Mouse (Mus musculus) midbrain, embryonic 14.5 days (tissue): ENCODE measurements around the gene Syt8. TPM values are rescaled to one million over a fixed set of nuclear protein-coding genes. Genes with fewer than 3 reads are reported as not detected.

Experiments used
- ATAC-seq: fragments of 200-750 bp; cut with Nextera tagmentation; 2 replicates; pipeline ENCODE4 v1.8.0; 2017; ENCODE audit warnings: moderate number of reproducible peaks, moderate library complexity; ENCODE audit not compliant: low FRiP score, low TSS enrichment
- DNase-seq: peaks from one replicate; pipeline ENCODE4 v3.0.0-alpha.2; 2015
- H3K27ac ChIP-seq: fragments of 300-500 bp; sonication (generic); replicated peaks from 2 replicates; pipeline ENCODE4 v1.5.1; 2014; ENCODE audit warnings: mild to moderate bottlenecking, low read depth, low read length, moderate library complexity
- H3K27me3 ChIP-seq: fragments of 300-500 bp; sonication (generic); 2 replicates; pipeline ENCODE4 v1.6.1; 2014; ENCODE audit warnings: low read length, control low read depth, mixed read lengths; ENCODE audit not compliant: control insufficient read depth, insufficient read depth
- H3K36me3 ChIP-seq: fragments of 300-500 bp; sonication (generic); 2 replicates; pipeline ENCODE4 v1.6.1; 2014; ENCODE audit warnings: low read length, control low read depth; ENCODE audit not compliant: control insufficient read depth, insufficient read depth
- H3K4me1 ChIP-seq: fragments of 300-500 bp; sonication (generic); 2 replicates; pipeline ENCODE4 v1.6.1; 2014; ENCODE audit warnings: mild to moderate bottlenecking, antibody characterized with exemption, low read length, control low read depth; ENCODE audit not compliant: control insufficient read depth, insufficient read depth
- H3K4me2 ChIP-seq: fragments of 300-500 bp; sonication (generic); 2 replicates; pipeline ENCODE4 v1.6.1; 2014; ENCODE audit warnings: mild to moderate bottlenecking, low read length, moderate library complexity
- H3K4me3 ChIP-seq: fragments of 300-500 bp; sonication (generic); replicated peaks from 2 replicates; pipeline ENCODE4 v1.5.1; 2014; ENCODE audit warnings: low read depth, low read length
- H3K9ac ChIP-seq: fragments of 300-500 bp; sonication (generic); replicated peaks from 2 replicates; pipeline ENCODE4 v1.6.1; 2014; ENCODE audit warnings: mild to moderate bottlenecking, low read length, moderate library complexity
- H3K9me3 ChIP-seq: fragments of 300-500 bp; sonication (generic); 2 replicates; pipeline ENCODE4 v1.6.1; 2016; ENCODE audit warnings: low read length, control low read depth, mixed read lengths; ENCODE audit not compliant: control insufficient read depth
- WGBS: fragments of 180-500 bp; shearing (Covaris S2); extraction: QIAGEN DNeasy Blood & Tissue Kit; methylation state at CpG from one replicate; pipeline ENCODE4 v1.1.7; 2014; 5-methylcytosine and 5-hydroxymethylcytosine counted together
- polyA plus RNA-seq: library from polyadenylated mRNA; unstranded; fragments of >200 nt; fragmentation: Nextera tagmentation; extraction: Ambion mirVana; gene quantifications from 2 replicates; pipeline ENCODE4 v1.2.1, GENCODE M21; 2014

Syt8 gene
- polyA plus RNA-seq, 1 experiment from 2014 or later, result not detected

DNA sequence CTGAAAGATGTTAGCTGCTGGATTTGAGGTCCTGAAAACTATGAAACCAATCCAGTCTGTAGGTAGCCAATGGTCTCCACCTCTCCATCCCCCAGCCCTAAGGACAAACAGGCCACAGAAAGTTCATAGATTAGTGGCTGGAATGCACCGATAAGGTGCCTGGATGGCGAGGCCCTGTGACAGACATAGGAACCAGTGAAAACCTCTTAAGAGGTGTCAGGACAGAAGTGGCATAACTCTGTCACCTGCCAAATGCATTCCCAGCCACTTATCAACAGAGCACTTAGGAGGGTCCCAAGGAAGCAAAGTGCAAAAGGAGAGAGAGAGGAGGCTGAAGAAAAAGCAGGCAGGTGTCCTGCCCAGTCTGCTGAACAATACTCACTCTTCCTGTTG lies 24.6 kb downstream of the Syt8 start:
- Histone ChIP-seq H3K27me3 (no peaks in the 10 kb centered on the region), H3K36me3 (no peaks in the 10 kb centered on the region), H3K4me2 (no peak overlapping the region), H3K9me3 (no peaks in the 10 kb centered on the region), H3K4me1 (peaks cover 10% of the 10 kb centered on the region; the same call in 1 of the 2 replicates), H3K27ac (no peak overlapping the region), H3K9ac (no peak overlapping the region), H3K4me3 (no peak overlapping the region)
- DNase-seq, result no peak
- WGBS, result 97% methylated on average over 2 of the region's 2 CpGs
- no peak for ATAC-seq

DNA sequence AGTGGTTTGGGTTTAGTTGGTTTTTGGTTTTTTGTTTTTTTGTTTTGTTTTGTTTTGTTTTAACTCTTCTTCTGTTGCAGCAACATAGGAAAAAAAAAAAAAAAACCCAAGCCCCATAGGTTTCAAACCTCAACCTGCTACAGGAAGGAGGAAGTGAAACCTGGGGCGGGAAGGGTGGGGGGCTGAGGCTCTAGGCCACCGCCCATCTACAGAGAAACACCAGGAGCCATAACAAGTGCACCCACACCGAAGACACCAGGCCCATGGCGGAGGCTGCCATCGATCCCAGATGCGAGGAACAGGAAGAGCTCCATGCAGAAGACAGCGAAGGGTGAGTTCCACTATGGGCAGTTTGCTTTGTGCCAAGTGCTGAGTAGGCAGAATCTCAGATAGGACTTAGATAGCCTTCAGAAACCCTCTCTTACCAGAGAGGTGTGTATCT lies 26.0 kb downstream of the Syt8 start, which contains the start of gene Lsp1:
Lsp1 (plus strand) TSS at position 174 of the 442 bp plus-strand sequence.
- H3K9me3 ChIP-seq, result no peaks in the 10 kb centered on the region
- H3K4me2 ChIP-seq, result no peak within 1 kb of the TSS
- WGBS, result 91% methylated on average over 7 of the region's 7 CpGs
- no peak for DNase-seq
- H3K9ac ChIP-seq, result no peak within 1 kb of the TSS
- ATAC-seq, result no peak
- H3K27ac ChIP-seq, result no peak within 1 kb of the TSS
- H3K27me3 ChIP-seq, result no peaks in the 10 kb centered on the region
- H3K4me1 ChIP-seq, result peaks cover 10% of the 10 kb centered on the region; the same call in 1 of the 2 replicates
- H3K36me3 ChIP-seq, result no peaks in the 10 kb centered on the region
- H3K4me3 ChIP-seq, result no peak within 1 kb of the TSS

DNA sequence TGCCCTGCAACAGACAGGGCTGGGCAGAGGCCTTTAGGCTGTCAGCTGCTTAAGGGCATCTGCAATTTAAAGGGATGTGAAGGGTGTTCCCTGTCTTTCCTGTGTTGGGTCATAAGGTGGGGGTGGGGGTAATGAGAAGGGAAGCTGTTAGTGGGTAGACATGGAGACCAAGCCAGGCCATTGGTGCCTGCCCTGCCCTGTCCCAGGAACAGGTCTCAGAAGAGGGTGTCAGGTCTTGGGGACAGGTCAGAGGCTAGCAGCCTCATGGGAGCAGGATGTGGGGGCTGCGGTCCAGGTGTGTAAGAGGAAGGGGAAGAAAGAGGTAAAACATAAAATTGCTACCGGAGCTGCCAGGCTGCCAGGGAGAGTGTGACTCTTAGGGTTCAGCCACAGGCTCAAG lies 26.8 kb downstream of the Syt8 start:
- DNase-seq (no peak), ATAC-seq (no peak)
- H3K36me3 ChIP-seq, result no peaks in the 10 kb centered on the region
- peaks cover 10% of the 10 kb centered on the region; the same call in 1 of the 2 replicates for H3K4me1 ChIP-seq
- H3K9ac ChIP-seq, result no peak overlapping the region
- no peak overlapping the region for H3K27ac ChIP-seq
- H3K4me3 ChIP-seq, result no peak overlapping the region
- H3K27me3 ChIP-seq, result no peaks in the 10 kb centered on the region
- WGBS, result 97% methylated on average over 2 of the region's 2 CpGs
- H3K9me3 ChIP-seq, result no peaks in the 10 kb centered on the region
- no peak overlapping the region for H3K4me2 ChIP-seq

DNA sequence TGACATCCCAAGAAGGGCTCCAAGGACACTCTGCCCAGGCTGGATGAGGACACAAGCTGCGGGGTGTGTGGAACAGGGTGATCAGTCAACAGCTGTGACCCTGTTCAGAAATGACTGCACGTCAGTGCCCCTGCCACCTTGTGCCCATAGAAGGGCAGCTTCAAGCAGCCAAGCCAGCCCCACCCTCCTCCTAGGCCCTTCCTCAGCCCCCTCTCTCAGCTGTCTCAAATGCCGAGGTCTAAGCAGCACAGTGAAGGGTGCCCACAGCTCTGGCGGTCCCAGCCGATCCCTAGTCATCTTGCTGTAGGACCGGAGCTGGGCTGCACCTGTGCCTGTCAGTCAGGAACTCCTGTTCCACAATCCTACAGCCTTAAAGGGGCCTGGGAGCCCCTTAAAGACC lies 27.5 kb downstream of the Syt8 start:
- 87% methylated on average over 6 of the region's 6 CpGs for WGBS

DNA sequence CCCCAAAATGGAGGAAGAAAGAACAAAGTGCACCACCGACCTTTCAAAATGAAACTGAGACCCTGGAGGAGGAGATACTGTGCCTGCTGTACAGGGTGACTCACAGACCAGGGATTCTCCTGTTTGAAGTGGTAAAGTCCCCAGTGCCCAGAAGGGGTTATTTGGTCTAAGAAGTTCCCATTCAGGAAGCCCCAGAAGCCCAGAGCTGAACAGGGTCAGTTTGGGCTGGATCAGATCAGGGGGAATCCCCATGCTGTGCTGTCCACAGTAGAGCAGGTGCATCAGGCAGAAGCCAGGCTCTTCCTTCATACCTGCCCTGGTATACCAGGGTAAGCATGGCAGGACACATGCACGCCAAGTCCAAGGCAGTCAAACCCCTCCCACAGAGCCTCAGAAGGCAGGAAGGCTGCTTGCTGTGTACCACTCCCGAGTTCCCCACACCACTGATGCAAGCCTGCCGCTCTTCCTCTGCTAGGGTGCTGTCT lies 28.0 kb downstream of the Syt8 start:
- Histone ChIP-seq H3K27ac (no peak overlapping the region), H3K36me3 (no peaks in the 10 kb centered on the region), H3K27me3 (no peaks in the 10 kb centered on the region), H3K4me2 (no peak overlapping the region), H3K4me1 (no peaks in the 10 kb centered on the region), H3K4me3 (no peak overlapping the region), H3K9ac (no peak overlapping the region), H3K9me3 (no peaks in the 10 kb centered on the region)
- no peak for ATAC-seq
- DNase-seq, result no peak
- WGBS, result 78% methylated on average over 4 of the region's 4 CpGs

More for the DNA sequence above, 27.5 kb downstream of the Syt8 start:
- ATAC-seq (no peak), DNase-seq (no peak)
- Histone ChIP-seq H3K4me1 (peaks cover 4% of the 10 kb centered on the region; the same call in 1 of the 2 replicates), H3K9me3 (no peaks in the 10 kb centered on the region), H3K4me2 (no peak overlapping the region), H3K36me3 (no peaks in the 10 kb centered on the region), H3K4me3 (no peak overlapping the region), H3K27me3 (no peaks in the 10 kb centered on the region), H3K9ac (no peak overlapping the region), H3K27ac (no peak overlapping the region)

DNA sequence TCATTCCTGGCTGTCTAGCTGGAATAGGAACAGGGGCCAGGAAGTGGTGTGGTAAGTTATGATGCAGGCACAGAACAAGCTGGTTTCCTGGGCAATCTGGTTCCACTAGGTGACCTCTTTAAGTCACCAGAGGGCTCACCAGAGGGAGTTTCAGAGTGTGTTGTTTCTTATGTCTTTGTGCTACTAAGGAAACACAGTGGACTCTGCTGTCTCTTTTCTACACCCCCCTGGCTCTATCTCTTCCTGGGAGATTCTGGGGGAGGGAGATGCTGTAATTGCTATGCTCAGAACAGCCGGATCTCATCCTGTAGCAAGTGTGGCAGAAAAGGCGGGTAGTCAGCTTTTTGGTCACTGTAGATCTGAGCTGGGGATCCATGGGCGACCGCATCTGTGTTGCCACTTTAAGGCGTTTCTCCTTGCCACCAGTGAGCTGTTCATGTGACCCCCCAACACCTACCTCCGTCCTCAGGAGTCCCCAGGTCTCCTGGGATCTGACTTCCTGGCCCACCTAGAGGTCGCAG lies 35.6 kb downstream of the Syt8 start:
- no peak overlapping the region for H3K4me3 ChIP-seq
- H3K9me3 ChIP-seq, result no peaks in the 10 kb centered on the region
- ATAC-seq (no peak), DNase-seq (no peak)
- H3K4me2 ChIP-seq, result no peak overlapping the region
- H3K27ac ChIP-seq, result no peak overlapping the region
- no peaks in the 10 kb centered on the region for H3K27me3 ChIP-seq
- no peak overlapping the region for H3K9ac ChIP-seq
- H3K36me3 ChIP-seq, result no peaks in the 10 kb centered on the region
- no peaks in the 10 kb centered on the region for H3K4me1 ChIP-seq
- 87% methylated on average over 7 of the region's 7 CpGs for WGBS

DNA sequence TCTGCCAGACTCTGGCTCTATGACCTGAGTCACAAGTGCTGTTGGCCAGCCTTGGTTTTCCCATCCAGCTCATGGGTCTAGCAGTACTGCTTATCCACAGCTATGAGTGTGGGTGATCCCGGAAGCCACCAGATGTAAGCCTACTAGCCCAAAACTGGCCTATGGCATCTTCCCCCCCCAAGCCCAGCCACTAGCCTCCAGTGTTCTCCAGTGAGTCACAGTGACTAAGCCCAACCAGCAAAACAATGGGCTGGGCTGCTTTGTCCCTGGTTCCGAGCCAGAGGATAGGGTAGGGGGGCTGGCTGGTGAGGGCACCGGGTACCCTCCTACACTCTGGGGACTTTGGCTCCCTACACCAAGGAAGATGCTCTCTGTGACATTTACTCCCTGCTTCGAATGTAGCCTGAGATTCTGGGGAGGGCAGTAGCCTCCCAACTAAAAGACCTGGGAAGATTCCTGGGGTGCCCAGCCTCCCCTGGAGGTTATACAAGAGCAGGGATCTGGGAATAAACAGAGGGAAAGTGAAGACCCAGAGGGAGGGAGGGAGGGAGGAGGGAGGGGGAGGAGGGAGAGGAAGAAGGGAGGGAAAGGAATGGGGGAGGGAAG lies 36.3 kb downstream of the Syt8 start:
- 23% methylated on average over 4 of the region's 4 CpGs for WGBS
- no peaks in the 10 kb centered on the region for H3K36me3 ChIP-seq
- no peaks in the 10 kb centered on the region for H3K4me1 ChIP-seq
- H3K9me3 ChIP-seq, result no peaks in the 10 kb centered on the region
- no peak overlapping the region for H3K27ac ChIP-seq
- no peak overlapping the region for H3K4me2 ChIP-seq
- no peaks in the 10 kb centered on the region for H3K27me3 ChIP-seq
- ATAC-seq (no peak), DNase-seq (peak; percentile 36)
- H3K4me3 ChIP-seq, result no peak overlapping the region
- H3K9ac ChIP-seq, result no peak overlapping the region

DNA sequence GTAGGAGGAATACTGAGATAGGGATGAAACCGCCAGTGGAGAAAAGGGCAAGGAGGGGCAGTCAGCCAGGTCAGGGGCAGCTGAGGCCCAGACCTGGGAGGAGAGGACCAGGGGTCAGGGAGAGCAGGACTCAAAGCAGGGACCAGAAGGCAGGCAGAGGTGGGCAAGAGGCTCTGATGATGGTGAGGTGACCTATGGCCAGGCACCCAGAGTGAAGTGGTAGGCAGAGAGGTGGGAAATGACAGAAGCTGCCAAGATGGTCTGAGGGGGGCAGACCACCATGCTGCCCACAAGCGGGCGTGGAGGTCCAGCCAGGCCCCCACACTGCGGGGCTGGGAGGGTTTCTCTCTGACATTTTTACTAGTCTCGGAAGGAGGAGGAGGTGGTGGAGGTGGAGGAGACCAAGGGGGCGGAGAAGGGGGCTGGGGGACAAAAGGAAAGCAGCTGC lies 36.8 kb downstream of the Syt8 start:
- no peak overlapping the region for H3K4me3 ChIP-seq
- WGBS, result 17% methylated on average over 6 of the region's 6 CpGs
- no peak overlapping the region for H3K4me2 ChIP-seq
- H3K36me3 ChIP-seq, result no peaks in the 10 kb centered on the region
- H3K27ac ChIP-seq, result no peak overlapping the region
- H3K27me3 ChIP-seq, result no peaks in the 10 kb centered on the region
- no peaks in the 10 kb centered on the region for H3K9me3 ChIP-seq
- ATAC-seq (no peak), DNase-seq (no peak)
- peak overlapping the region; percentile 23; the same call in 1 of the 2 replicates for H3K9ac ChIP-seq
- no peaks in the 10 kb centered on the region for H3K4me1 ChIP-seq
